Mouse (Mus musculus): ENCODE results near the gene Slc8a2. TPM values are rescaled to one million over a fixed set of nuclear protein-coding genes. Genes with fewer than 3 reads are reported as not detected.
A peak's percentile ranks its signal among the peaks of the same experiment; 100 is the strongest.

Slc8a2 gene
- total RNA-seq, 1 experiment: 3.1 TPM

DNA sequence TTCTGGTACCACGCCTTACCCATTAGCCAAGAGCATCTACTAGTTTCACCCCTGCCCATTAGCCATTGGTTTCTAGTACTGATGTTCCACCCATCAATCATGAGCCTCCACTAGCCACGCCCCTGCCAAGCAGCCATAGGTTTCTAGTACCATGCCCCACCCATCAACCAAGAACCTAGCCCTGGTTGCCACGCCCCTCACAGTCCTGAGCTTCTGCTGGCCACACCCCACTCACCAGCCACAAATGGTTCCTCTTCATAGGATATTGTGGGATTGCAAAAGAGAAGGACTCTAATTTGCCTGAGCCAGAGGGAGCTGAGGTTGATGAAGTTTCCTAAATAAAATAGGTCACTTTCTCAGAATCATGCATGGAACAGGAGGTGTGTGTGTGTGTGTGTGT is 31.1 kb downstream of the Slc8a2 start:
- TF ChIP-seq MAFK (IDR thresholded peaks at IDR 0.05; ENCODE audit: insufficient read depth, low read depth, low read length) (no peak), ZNF384 (IDR thresholded peaks at IDR 0.05; ENCODE audit: low read depth, low read length) (no peak), CHD2 (IDR thresholded peaks at IDR 0.05; ENCODE audit: low read depth, low read length) (no peak), HCFC1 (IDR thresholded peaks at IDR 0.05; ENCODE audit: borderline replicate concordance, insufficient read depth, low read length) (no peak), ZC3H11A (IDR thresholded peaks at IDR 0.05; ENCODE audit: borderline replicate concordance, low read depth, low read length) (no peak)
- Histone ChIP-seq H3K27ac (ENCODE audit: insufficient read depth, low read depth, low read length, poor library complexity, severe bottlenecking) (no peak overlapping the region), H3K36me3 (ENCODE audit: control insufficient read depth, insufficient read depth, low read length, poor library complexity, severe bottlenecking) (no peaks in the 10 kb centered on the region), H3K4me3 (ENCODE audit: insufficient read depth in 1 of 2, low read depth in 1 of 2, low read length in 2 of 2, poor library complexity in 1 of 2, severe bottlenecking in 1 of 2) (no peak overlapping the region), H3K4me1 (ENCODE audit: control insufficient read depth in 2 of 2, insufficient read depth in 2 of 2, low read length in 2 of 2, poor library complexity in 1 of 2) (peaks cover 0 to 8% of the 10 kb centered on the region in 2 experiments; a peak in 1 of 4 replicates), H3K9me3 (ENCODE audit: control insufficient read depth, insufficient read depth, low read depth, low read length) (no peaks in the 10 kb centered on the region), H3K9ac (ENCODE audit: insufficient read depth, low read depth, low read length, poor library complexity, severe bottlenecking) (no peak overlapping the region)
- DNase-seq (ENCODE audit: low read depth, low spot score): peak; percentile 68
- in situ Hi-C loops (cut with MboI; ENCODE audit: low sequenced_read_pairs in 2 of 2, unreplicated experiment in 2 of 2): no loop called here

DNA sequence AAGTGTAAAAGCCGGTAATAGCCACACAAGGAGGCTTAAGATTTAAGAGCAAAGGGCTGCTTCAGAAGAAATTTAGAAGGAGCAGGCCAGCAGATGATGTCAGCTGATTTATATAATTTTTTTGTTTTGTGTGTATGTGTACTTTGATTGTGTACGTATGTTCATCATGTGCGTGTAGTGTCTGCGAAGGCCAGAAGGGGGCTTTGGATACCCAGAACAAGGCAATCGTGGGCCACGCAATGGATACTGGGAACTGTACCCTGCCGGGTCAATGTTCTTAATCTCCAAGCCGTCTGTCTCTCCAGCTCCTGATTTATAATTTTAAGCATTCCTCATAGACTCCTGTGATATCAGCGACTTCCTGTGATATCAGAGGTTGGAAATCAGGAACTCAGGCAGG is 31.7 kb downstream of the Slc8a2 start:
- Histone ChIP-seq H3K27ac (ENCODE audit: insufficient read depth, low read depth, low read length, poor library complexity, severe bottlenecking) (no peak overlapping the region), H3K9ac (ENCODE audit: insufficient read depth, low read depth, low read length, poor library complexity, severe bottlenecking) (no peak overlapping the region), H3K36me3 (ENCODE audit: control insufficient read depth, insufficient read depth, low read length, poor library complexity, severe bottlenecking) (no peaks in the 10 kb centered on the region), H3K9me3 (ENCODE audit: control insufficient read depth, insufficient read depth, low read depth, low read length) (no peaks in the 10 kb centered on the region), H3K4me3 (ENCODE audit: insufficient read depth in 1 of 2, low read depth in 1 of 2, low read length in 2 of 2, poor library complexity in 1 of 2, severe bottlenecking in 1 of 2) (no peak overlapping the region), H3K4me1 (ENCODE audit: control insufficient read depth in 2 of 2, insufficient read depth in 2 of 2, low read length in 2 of 2, poor library complexity in 1 of 2) (peaks cover 0 to 8% of the 10 kb centered on the region in 2 experiments; a peak in 1 of 4 replicates)
- TF ChIP-seq CHD2 (IDR thresholded peaks at IDR 0.05; ENCODE audit: low read depth, low read length) (no peak), ZNF384 (IDR thresholded peaks at IDR 0.05; ENCODE audit: low read depth, low read length) (no peak), HCFC1 (IDR thresholded peaks at IDR 0.05; ENCODE audit: borderline replicate concordance, insufficient read depth, low read length) (no peak), ZC3H11A (IDR thresholded peaks at IDR 0.05; ENCODE audit: borderline replicate concordance, low read depth, low read length) (no peak), MAFK (IDR thresholded peaks at IDR 0.05; ENCODE audit: insufficient read depth, low read depth, low read length) (no peak)
- in situ Hi-C loops (cut with MboI; ENCODE audit: low sequenced_read_pairs in 2 of 2, unreplicated experiment in 2 of 2): no loop called here
- DNase-seq (ENCODE audit: low read depth, low spot score): no peak

DNA sequence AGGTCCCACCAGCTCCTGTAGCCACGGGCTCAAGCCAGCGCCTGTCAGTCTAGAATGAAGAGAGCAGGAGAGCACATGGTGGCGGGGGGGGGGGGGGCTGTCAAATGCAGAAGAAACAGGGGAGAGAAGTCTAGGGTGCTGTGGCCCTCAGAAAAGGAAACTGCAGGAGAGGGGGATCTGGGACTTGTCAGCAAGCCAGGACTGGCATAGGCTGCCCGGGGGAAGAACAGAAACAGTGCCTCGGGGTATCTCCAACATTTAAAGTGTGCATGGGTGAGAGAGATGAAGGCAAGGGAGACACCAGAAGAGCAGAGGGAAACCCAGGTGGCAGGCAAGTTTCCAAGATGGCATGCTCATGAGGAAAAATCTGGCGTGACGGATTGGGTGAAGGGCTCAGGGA is 32.4 kb downstream of the Slc8a2 start:
- in situ Hi-C loops (cut with MboI; ENCODE audit: low sequenced_read_pairs in 2 of 2, unreplicated experiment in 2 of 2): no loop called here
- TF ChIP-seq CHD2 (IDR thresholded peaks at IDR 0.05; ENCODE audit: low read depth, low read length) (no peak), MAFK (IDR thresholded peaks at IDR 0.05; ENCODE audit: insufficient read depth, low read depth, low read length) (no peak), HCFC1 (IDR thresholded peaks at IDR 0.05; ENCODE audit: borderline replicate concordance, insufficient read depth, low read length) (no peak), ZC3H11A (IDR thresholded peaks at IDR 0.05; ENCODE audit: borderline replicate concordance, low read depth, low read length) (no peak), ZNF384 (IDR thresholded peaks at IDR 0.05; ENCODE audit: low read depth, low read length) (no peak)
- H3K36me3 ChIP-seq (ENCODE audit: control insufficient read depth, insufficient read depth, low read length, poor library complexity, severe bottlenecking): no peaks in the 10 kb centered on the region
- H3K9ac ChIP-seq (ENCODE audit: insufficient read depth, low read depth, low read length, poor library complexity, severe bottlenecking): no peak overlapping the region
- peaks cover 0 to 8% of the 10 kb centered on the region in 2 experiments; a peak in 1 of 4 replicates for H3K4me1 ChIP-seq (ENCODE audit: control insufficient read depth in 2 of 2, insufficient read depth in 2 of 2, low read length in 2 of 2, poor library complexity in 1 of 2)
- no peaks in the 10 kb centered on the region for H3K9me3 ChIP-seq (ENCODE audit: control insufficient read depth, insufficient read depth, low read depth, low read length)
- no peak for DNase-seq (ENCODE audit: low read depth, low spot score)
- H3K4me3 ChIP-seq (ENCODE audit: insufficient read depth in 1 of 2, low read depth in 1 of 2, low read length in 2 of 2, poor library complexity in 1 of 2, severe bottlenecking in 1 of 2): no peak overlapping the region
- no peak overlapping the region for H3K27ac ChIP-seq (ENCODE audit: insufficient read depth, low read depth, low read length, poor library complexity, severe bottlenecking)

DNA sequence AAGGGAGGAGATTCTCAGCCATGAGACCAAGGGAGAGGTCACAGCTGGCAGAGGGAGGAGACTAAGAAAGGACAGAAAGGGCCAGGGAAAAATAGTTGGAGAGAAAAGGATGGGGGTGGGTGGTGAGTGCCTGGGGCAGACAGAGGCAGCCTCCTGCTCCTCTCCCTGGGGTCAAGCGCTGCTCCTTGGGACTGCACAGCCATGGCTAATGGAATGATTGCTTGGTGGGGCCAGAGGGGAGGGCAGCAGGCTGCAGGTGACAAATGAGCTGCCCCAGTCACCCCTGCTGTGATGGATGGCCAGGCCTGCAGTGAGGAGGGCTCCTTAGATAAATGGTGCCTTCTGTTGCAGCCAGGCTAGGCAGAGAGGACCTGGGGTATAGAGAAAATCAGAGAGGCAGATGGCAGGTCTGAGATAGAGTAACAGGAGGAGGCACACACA is 42.5 kb downstream of the Slc8a2 start:
- no peak for DNase-seq (ENCODE audit: low read depth, low spot score)
- Histone ChIP-seq H3K4me1 (ENCODE audit: control insufficient read depth in 2 of 2, insufficient read depth in 2 of 2, low read length in 2 of 2, poor library complexity in 1 of 2) (peaks cover 0 to 3% of the 10 kb centered on the region in 2 experiments; a peak in 2 of 4 replicates), H3K9ac (ENCODE audit: insufficient read depth, low read depth, low read length, poor library complexity, severe bottlenecking) (no peak overlapping the region)

More for the DNA sequence above, 42.5 kb downstream of the Slc8a2 start:
- no peaks in the 10 kb centered on the region for H3K9me3 ChIP-seq (ENCODE audit: control insufficient read depth, insufficient read depth, low read depth, low read length)
- no peak overlapping the region for H3K27ac ChIP-seq (ENCODE audit: insufficient read depth, low read depth, low read length, poor library complexity, severe bottlenecking)
- no peaks in the 10 kb centered on the region for H3K36me3 ChIP-seq (ENCODE audit: control insufficient read depth, insufficient read depth, low read length, poor library complexity, severe bottlenecking)
- H3K4me3 ChIP-seq (ENCODE audit: insufficient read depth in 1 of 2, low read depth in 1 of 2, low read length in 2 of 2, poor library complexity in 1 of 2, severe bottlenecking in 1 of 2): no peak overlapping the region
- TF ChIP-seq ZNF384 (IDR thresholded peaks at IDR 0.05; ENCODE audit: low read depth, low read length): no peak
- TF ChIP-seq CHD2 (IDR thresholded peaks at IDR 0.05; ENCODE audit: low read depth, low read length): no peak
- no peak for TF ChIP-seq HCFC1 (IDR thresholded peaks at IDR 0.05; ENCODE audit: borderline replicate concordance, insufficient read depth, low read length)
- no peak for TF ChIP-seq MAFK (IDR thresholded peaks at IDR 0.05; ENCODE audit: insufficient read depth, low read depth, low read length)
- no peak for TF ChIP-seq ZC3H11A (IDR thresholded peaks at IDR 0.05; ENCODE audit: borderline replicate concordance, low read depth, low read length)
- in situ Hi-C loops (cut with MboI; ENCODE audit: low sequenced_read_pairs in 2 of 2, unreplicated experiment in 2 of 2): no loop called here
